Mouse (Mus musculus) CH12.LX (cell line): ENCODE results near the gene Arhgap6. TPM values are rescaled to one million over a fixed set of nuclear protein-coding genes. Genes with fewer than 3 reads are reported as not detected.

Experiments used
- DNase-seq: peaks from one replicate; pipeline ENCODE4 v3.0.0-alpha.2; 2013; ENCODE audit errors: extremely low read depth
- H3K27ac ChIP-seq: 2 replicates; pipeline ENCODE4 v1.5.1; 2012; ENCODE audit warnings: low read depth, mild to moderate bottlenecking, control low read depth, moderate library complexity; ENCODE audit not compliant: insufficient read depth
- H3K27me3 ChIP-seq: replicated peaks from 2 replicates; pipeline ENCODE3; 2012; ENCODE audit warnings: inconsistent platforms
- H3K36me3 ChIP-seq, 2 experiments: replicated peaks in 1 of 2; 2 replicates each; pipeline versions ENCODE3 to v1.6.1; 2012; ENCODE audit warnings: inconsistent platforms in 1 of 2, low read length in 1 of 2, mild to moderate bottlenecking in 1 of 2, mixed read lengths in 1 of 2, moderate library complexity in 1 of 2; ENCODE audit not compliant: control insufficient read depth in 1 of 2, insufficient read depth in 1 of 2
- H3K4me1 ChIP-seq, 2 experiments: 2 replicates each; pipeline ENCODE4 v1.6.1; 2012; ENCODE audit warnings: inconsistent platforms in 1 of 2, moderate library complexity in 1 of 2; ENCODE audit not compliant: insufficient read depth in 2 of 2, control insufficient read depth in 1 of 2
- H3K4me2 ChIP-seq: 2 replicates; pipeline ENCODE4 v1.6.1; 2012; ENCODE audit warnings: low read depth, mild to moderate bottlenecking, control low read depth; ENCODE audit not compliant: poor library complexity, insufficient read depth, severe bottlenecking
- H3K4me3 ChIP-seq, 3 experiments: fragments of 150-350 bp in 1 of 3; sonication (generic) in 1 of 3; replicated peaks in 1 of 3; 2 replicates each; pipeline versions ENCODE3 to v1.5.1; 2011 to 2012; ENCODE audit warnings: low read depth in 2 of 3, low read length in 2 of 3, mild to moderate bottlenecking in 2 of 3, moderate library complexity in 2 of 3, control low read depth in 1 of 3, improper control_type of control experiment in 1 of 3, inconsistent platforms in 1 of 3, mixed read lengths in 1 of 3; ENCODE audit not compliant: poor library complexity in 1 of 3
- H3K79me2 ChIP-seq: replicated peaks from 2 replicates; pipeline ENCODE4 v1.6.1; 2012; ENCODE audit warnings: mild to moderate bottlenecking, moderate library complexity; ENCODE audit not compliant: control insufficient read depth, poor library complexity, insufficient read depth, severe bottlenecking; ENCODE audit errors: extremely low read depth
- H3K9ac ChIP-seq: 2 replicates; pipeline ENCODE4 v1.6.1; 2012; ENCODE audit warnings: low read depth, mild to moderate bottlenecking, control low read depth, moderate library complexity; ENCODE audit not compliant: insufficient read depth
- H3K9me3 ChIP-seq: replicated peaks from 2 replicates; pipeline ENCODE3; 2012; ENCODE audit warnings: low read length, inconsistent platforms, mixed read lengths
- CHD1 ChIP-seq: IDR thresholded peaks from 2 replicates; pipeline ENCODE4 v1.6.1; 2012; ENCODE audit warnings: low read depth, low read length, improper control_type of control experiment, inconsistent platforms
- CTCF ChIP-seq, 2 experiments: IDR thresholded peaks in 1 of 2; conservative IDR thresholded peaks in 1 of 2; 2 replicates each; pipeline ENCODE4 v1.5.1; 2011 to 2012; ENCODE audit warnings: low read depth in 2 of 2, low read length in 2 of 2, improper control_type of control experiment in 1 of 2, inconsistent platforms in 1 of 2, mild to moderate bottlenecking in 1 of 2, moderate library complexity in 1 of 2
- E2F4 ChIP-seq: IDR thresholded peaks from 2 replicates; pipeline ENCODE4 v1.6.1; 2011; ENCODE audit warnings: low read depth, low read length, improper control_type of control experiment; ENCODE audit not compliant: insufficient replicate concordance
- ETS1 ChIP-seq: conservative IDR thresholded peaks from 2 replicates; pipeline ENCODE4 v1.6.1; 2012; ENCODE audit warnings: low read depth, mild to moderate bottlenecking, inconsistent platforms, low read length, improper control_type of control experiment, moderate library complexity
- GABPA ChIP-seq: IDR thresholded peaks from 2 replicates; pipeline ENCODE4 v1.6.1; 2012; ENCODE audit warnings: low read depth, low read length, improper control_type of control experiment, inconsistent platforms; ENCODE audit not compliant: insufficient replicate concordance
- IRF4 ChIP-seq: IDR thresholded peaks from 2 replicates; pipeline ENCODE4 v1.6.1; 2014; ENCODE audit warnings: low read depth, mild to moderate bottlenecking, inconsistent platforms, low read length, improper control_type of control experiment
- MAX ChIP-seq: IDR thresholded peaks from 2 replicates; pipeline ENCODE4 v1.6.1; 2011; ENCODE audit warnings: low read length, improper control_type of control experiment
- MAZ ChIP-seq: IDR thresholded peaks from 2 replicates; pipeline ENCODE4 v1.6.1; 2012; ENCODE audit warnings: low read depth, mild to moderate bottlenecking, inconsistent platforms, low read length, improper control_type of control experiment, moderate library complexity
- MEF2A ChIP-seq: IDR thresholded peaks from 2 replicates; pipeline ENCODE4 v1.6.1; 2014; ENCODE audit warnings: low read depth, mild to moderate bottlenecking, inconsistent platforms, low read length, improper control_type of control experiment, borderline replicate concordance
- RAD21 ChIP-seq: IDR thresholded peaks from 2 replicates; pipeline ENCODE4 v1.6.1; 2011; ENCODE audit warnings: low read depth, mild to moderate bottlenecking, low read length, improper control_type of control experiment, moderate library complexity
- SIN3A ChIP-seq: IDR thresholded peaks from 2 replicates; pipeline ENCODE4 v1.6.1; 2012; ENCODE audit warnings: low read length, improper control_type of control experiment, inconsistent platforms
- SMC3 ChIP-seq: IDR thresholded peaks from 2 replicates; pipeline ENCODE4 v1.6.1; 2011; ENCODE audit warnings: low read depth, low read length, improper control_type of control experiment
- USF2 ChIP-seq: conservative IDR thresholded peaks from 2 replicates; pipeline ENCODE4 v1.6.1; 2011; ENCODE audit warnings: low read depth, low read length, improper control_type of control experiment
- ZNF384 ChIP-seq: IDR thresholded peaks from 2 replicates; pipeline ENCODE4 v1.6.1; 2012; ENCODE audit warnings: low read depth, low read length, improper control_type of control experiment, inconsistent platforms
- dilution Hi-C: fragments of 300-500 bp; cut with MboI; formaldehyde crosslinking; loops from 2 replicates; pipeline ENCODE4 v1.14.3; 2020; ENCODE audit warnings: low sequenced_read_pairs; ENCODE audit not compliant: extremely low pct_unique_long_range_greater_than_20kb, extremely low pct_ligation_motif_present
- in situ Hi-C: fragments of 300-500 bp; cut with MboI; formaldehyde crosslinking; loops from 3 replicates; pipeline ENCODE4 v1.14.3; 2019; ENCODE audit warnings: low sequenced_read_pairs, low pct_ligation_motif_present, low pct_unique_long_range_greater_than_20kb, mixed read lengths
- polyA plus RNA-seq: library from polyadenylated mRNA; unstranded; fragments of >175 nt; gene quantifications from 2 replicates; pipeline ENCODE4 v1.2.1, GENCODE M21; 2012; ENCODE audit warnings: low read depth; ENCODE audit not compliant: insufficient read length
- total RNA-seq, 2 experiments: library from RNA; depleted of rRNA; stranded (reverse); fragments of 300-350 nt in 1 of 2; fragments of >200 nt in 1 of 2; gene quantifications; 2 replicates each; pipeline ENCODE4 v1.2.3; 2012 to 2014

The Arhgap6 gene
- total and polyA plus RNA-seq, 3 experiments = 0.13 to 0.47 (median 0.46) TPM

DNA sequence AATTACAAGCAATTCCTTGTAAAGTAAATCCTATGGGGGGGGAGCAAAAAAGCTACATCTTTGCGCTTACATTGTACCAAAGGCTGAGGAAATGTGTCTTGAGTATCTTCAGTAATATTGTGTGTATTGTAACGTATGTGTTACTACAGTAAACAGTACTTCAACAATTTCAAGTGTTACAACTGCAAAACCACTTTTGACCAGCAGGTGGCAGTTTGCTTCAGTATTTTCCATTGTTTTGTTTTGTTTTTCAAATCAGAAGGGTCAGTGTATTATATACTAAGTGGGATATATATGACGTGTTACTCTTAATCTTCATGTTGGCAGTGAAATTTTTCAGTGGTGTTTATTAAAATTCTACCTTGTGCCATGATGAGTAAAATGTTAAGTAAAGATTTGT lies 509.0 kb downstream of the Arhgap6 start:
- Histone ChIP-seq H3K27me3 (no peaks in the 10 kb centered on the region), H3K4me3 (no peak overlapping the region), H3K9me3 (no peaks in the 10 kb centered on the region), H3K9ac (no peak overlapping the region), H3K79me2 (no peaks in the 10 kb centered on the region), H3K36me3 (peaks cover 0 to 15% of the 10 kb centered on the region in 2 experiments), H3K4me2 (no peak overlapping the region), H3K4me1 (peaks cover 0 to 6% of the 10 kb centered on the region in 2 experiments; a peak in 2 of 4 replicates), H3K27ac (no peak overlapping the region)
- in situ Hi-C loops (loop anchor here (10.0 kb wide), 1 partner anchor 359 kb away; no protein-coding TSS in a partner anchor), dilution Hi-C loops (no loop called here)
- TF ChIP-seq RAD21 (peak; percentile 53), CTCF (conservative IDR thresholded peaks at IDR 0.05 in 1 of 2, IDR thresholded peaks at IDR 0.05 in 1 of 2; ENCODE audit: low read depth in 2 of 2, low read length in 2 of 2) (peak; percentile 16 to 52; a peak in 2 of 4 replicates), E2F4 (no peak), MEF2A (no peak), SMC3 (peak; percentile 41)
- DNase-seq = peak; percentile 44

DNA sequence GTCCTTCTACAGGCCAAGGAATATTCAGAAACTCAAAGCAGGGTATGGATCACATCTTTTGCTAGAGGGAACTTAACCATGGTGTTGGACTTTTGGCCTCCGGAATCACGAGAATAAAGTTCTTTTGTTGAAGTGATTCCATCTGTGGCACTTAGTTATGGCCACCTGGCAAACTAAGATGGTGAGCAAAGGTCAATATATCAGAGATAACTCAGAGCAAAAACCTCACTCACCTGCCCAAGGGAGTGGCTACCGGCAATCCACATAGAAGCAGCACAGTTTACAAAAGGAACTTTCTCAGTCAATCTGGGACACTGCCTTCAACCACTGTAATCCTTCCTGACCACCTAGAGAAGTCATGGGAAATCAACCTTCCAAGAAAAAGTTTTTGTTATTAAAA lies 513.7 kb downstream of the Arhgap6 start:
- Histone ChIP-seq H3K4me2 (no peak overlapping the region), H3K9me3 (no peaks in the 10 kb centered on the region), H3K79me2 (no peaks in the 10 kb centered on the region), H3K4me3 (no peak overlapping the region), H3K36me3 (peaks cover 7 to 38% of the 10 kb centered on the region in 2 experiments), H3K9ac (no peak overlapping the region), H3K27me3 (no peaks in the 10 kb centered on the region), H3K4me1 (no peaks in the 10 kb centered on the region), H3K27ac (no peak overlapping the region)
- TF ChIP-seq ZNF384 (no peak), GABPA (no peak), MAZ (no peak), SIN3A (no peak), MAX (no peak)
- dilution Hi-C loops = no loop called here
- no peak for DNase-seq
- in situ Hi-C loops = loop anchor here (10.0 kb wide), 1 partner anchor 364 kb away; no protein-coding TSS in a partner anchor

GRCm38 (mm10) chrX:169319066-169319760 lies 524.3 kb downstream of the Arhgap6 start:
- H3K9me3 ChIP-seq = no peaks in the 10 kb centered on the region
- DNase-seq = peak; percentile 47

More at GRCm38 (mm10) chrX:169319066-169319760, 524.3 kb downstream of the Arhgap6 start:
- Histone ChIP-seq H3K36me3 (peaks cover 6 to 24% of the 10 kb centered on the region in 2 experiments), H3K79me2 (peaks cover 9% of the 10 kb centered on the region; the same call in 1 of the 2 replicates), H3K27ac (no peak overlapping the region), H3K4me2 (peak overlapping the region; percentile 94), H3K4me3 (peak overlapping the region; percentile 72 to 92 (median 74))
- in situ Hi-C loops = no loop called here
- no peak for TF ChIP-seq CHD1
- 0 out of 2 replicates have a peak, but pooled peaks have one; percentile 11 for TF ChIP-seq IRF4
- TF ChIP-seq USF2 = no peak
- peak; percentile 34 for TF ChIP-seq ETS1
- TF ChIP-seq, all 38 proteins: peak for 2
- peaks cover 0 to 8% of the 10 kb centered on the region in 2 experiments; a peak in 1 of 4 replicates for H3K4me1 ChIP-seq
- H3K27me3 ChIP-seq = no peaks in the 10 kb centered on the region
- dilution Hi-C loops = no loop called here
- peak overlapping the region; percentile 89 for H3K9ac ChIP-seq
